Mouse (Mus musculus): Measurements from ENCODE around the gene Acot4. TPM values are rescaled to one million over a fixed set of nuclear protein-coding genes. Genes with fewer than 3 reads are reported as not detected.
"Not testable (repeated sequence)": the region's sequence is repeated elsewhere in the genome, so short reads cannot be mapped to it uniquely, and the experiment has no call there.

Acot4 gene
- total RNA-seq (2018; cell fraction: chromatin; rRNA removed) = 1 to 10 TPM in 2 of 26 experiments, under 1 TPM in 3, not detected in 21; 0.09 to 2.2 (median 0.33) TPM
- under 1 TPM in 15 of 26 experiments, not detected in 11; under 0.01 to 0.28 (median 0.05) TPM for total RNA-seq (2018; cell fraction: cytosol; rRNA removed)
- total RNA-seq (2018; cell fraction: nucleus; rRNA removed) = under 1 TPM in 2 of 26 experiments, not detected in 24; 0.10 to 0.74 TPM
- 0.05 to 0.83 TPM (median 0.11 TPM) in 3 replicates for polyA plus RNA-seq (2018)

DNA sequence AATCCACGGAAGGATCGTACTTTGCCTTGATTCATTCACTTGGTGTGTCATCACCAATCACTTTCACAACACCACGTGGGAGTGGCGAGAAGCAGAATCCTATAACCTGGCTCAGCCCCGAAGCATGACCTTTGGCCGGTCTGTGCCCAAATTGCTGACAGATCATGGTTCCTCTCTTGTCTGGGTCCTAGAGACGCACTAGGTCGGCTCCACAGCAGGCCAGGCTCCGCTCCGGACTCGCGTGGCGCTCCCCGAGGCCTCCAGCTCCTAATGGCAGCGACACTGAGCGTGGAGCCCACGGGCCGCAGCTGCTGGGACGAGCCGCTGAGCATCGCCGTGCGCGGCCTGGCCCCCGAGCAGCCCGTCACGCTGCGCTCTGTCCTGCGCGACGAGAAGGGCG lies at the start of gene Acot4:
TSS of gene Acot4 (plus strand) at position 139 of the 400 bp plus-strand sequence.
- H3K79me2 ChIP-seq (ENCODE audit: inconsistent target); H3K36me3 ChIP-seq (ENCODE audit: inconsistent target); H3K27ac ChIP-seq: not testable (repeated sequence)
- 9% methylated on average over 21 of the region's 32 CpGs for WGBS (ENCODE audit: missing documents)
- peak within 1 kb of the TSS; percentile 0; the same call in 1 of the 2 replicates for H3K4me3 ChIP-seq (ENCODE audit: inconsistent target)

DNA sequence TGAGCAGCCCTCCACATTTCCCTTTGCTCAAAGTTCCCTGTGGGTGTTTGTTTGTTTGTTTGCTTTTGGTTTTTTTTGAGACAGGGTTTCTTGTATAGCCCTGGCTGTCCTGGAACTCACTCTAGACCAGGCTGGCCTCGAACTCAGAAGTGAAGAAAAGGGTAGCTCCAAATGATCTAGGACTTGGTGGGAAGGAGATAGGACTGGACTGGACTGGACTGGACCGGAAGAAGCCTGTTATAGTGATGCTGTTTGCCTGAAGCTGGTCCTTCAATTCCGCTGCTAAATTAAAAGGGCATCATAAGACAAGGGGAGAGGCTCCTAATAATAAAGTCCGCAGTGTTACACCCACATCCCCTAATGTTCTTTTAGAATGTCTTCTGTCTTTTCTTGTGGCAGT lies 49.7 kb upstream of the Acot4 start:
- WGBS (ENCODE audit: missing documents) = 62% methylated on average over 4 of the region's 4 CpGs
- no peaks in the 10 kb centered on the region for H3K79me2 ChIP-seq (ENCODE audit: inconsistent target)
- H3K4me3 ChIP-seq (ENCODE audit: inconsistent target) = peak overlapping the region; percentile 23
- 0 out of 2 replicates have a peak, but pooled peaks cover 3% of the 10 kb centered on the region for H3K36me3 ChIP-seq (ENCODE audit: inconsistent target)
- H3K27ac ChIP-seq = no peak overlapping the region

DNA sequence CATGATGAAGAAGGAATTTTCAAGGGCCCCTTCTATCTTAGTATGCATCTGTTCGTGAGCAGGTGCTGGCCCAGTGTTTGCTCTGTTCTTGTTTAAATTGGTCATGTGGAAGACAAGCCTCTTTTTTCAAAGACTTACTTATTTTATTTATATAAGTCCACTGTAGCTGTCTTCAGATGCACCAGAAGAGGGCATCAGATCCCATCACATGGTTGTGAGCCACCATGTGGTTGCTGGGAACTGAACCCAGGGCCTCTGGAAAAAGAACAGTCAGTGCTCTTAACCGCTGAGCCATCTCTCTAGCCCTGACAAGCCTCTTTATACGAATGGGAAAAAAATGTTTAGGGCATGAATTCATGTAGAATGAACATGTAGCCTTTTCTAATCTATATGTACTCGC lies 48.8 kb upstream of the Acot4 start:
- Histone ChIP-seq H3K4me3 (ENCODE audit: inconsistent target) (no peak overlapping the region), H3K27ac (no peak overlapping the region), H3K79me2 (ENCODE audit: inconsistent target) (no peaks in the 10 kb centered on the region), H3K36me3 (ENCODE audit: inconsistent target) (0 out of 2 replicates have a peak, but pooled peaks cover 3% of the 10 kb centered on the region)
- 100% methylated on average over 4 of the region's 4 CpGs for WGBS (ENCODE audit: missing documents)

DNA sequence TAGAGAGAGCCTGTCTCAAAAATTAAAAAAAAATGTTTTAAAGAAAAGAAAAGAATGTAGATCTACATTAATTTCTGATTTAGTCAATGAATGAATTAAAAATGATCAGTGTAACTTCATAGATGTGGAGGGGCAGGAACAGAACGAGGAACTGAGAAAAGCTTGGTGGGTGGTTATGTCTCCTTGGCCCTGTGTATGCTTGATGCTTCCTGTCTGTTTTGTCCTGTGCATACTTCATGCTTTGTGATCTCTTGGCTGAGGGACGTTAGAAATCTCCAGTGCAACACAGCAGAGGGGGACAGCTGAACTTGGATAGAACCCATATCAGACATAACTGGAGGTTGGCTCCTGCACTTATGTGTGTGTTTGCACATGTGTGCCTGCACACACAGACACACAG lies 41.0 kb upstream of the Acot4 start:
- H3K27ac ChIP-seq = no peak overlapping the region
- H3K4me3 ChIP-seq (ENCODE audit: inconsistent target) = no peak overlapping the region
- no peaks in the 10 kb centered on the region for H3K79me2 ChIP-seq (ENCODE audit: inconsistent target)
- 20% methylated on average over 2 of the region's 2 CpGs for WGBS (ENCODE audit: missing documents)
- H3K36me3 ChIP-seq (ENCODE audit: inconsistent target) = 0 out of 2 replicates have a peak, but pooled peaks cover 3% of the 10 kb centered on the region

DNA sequence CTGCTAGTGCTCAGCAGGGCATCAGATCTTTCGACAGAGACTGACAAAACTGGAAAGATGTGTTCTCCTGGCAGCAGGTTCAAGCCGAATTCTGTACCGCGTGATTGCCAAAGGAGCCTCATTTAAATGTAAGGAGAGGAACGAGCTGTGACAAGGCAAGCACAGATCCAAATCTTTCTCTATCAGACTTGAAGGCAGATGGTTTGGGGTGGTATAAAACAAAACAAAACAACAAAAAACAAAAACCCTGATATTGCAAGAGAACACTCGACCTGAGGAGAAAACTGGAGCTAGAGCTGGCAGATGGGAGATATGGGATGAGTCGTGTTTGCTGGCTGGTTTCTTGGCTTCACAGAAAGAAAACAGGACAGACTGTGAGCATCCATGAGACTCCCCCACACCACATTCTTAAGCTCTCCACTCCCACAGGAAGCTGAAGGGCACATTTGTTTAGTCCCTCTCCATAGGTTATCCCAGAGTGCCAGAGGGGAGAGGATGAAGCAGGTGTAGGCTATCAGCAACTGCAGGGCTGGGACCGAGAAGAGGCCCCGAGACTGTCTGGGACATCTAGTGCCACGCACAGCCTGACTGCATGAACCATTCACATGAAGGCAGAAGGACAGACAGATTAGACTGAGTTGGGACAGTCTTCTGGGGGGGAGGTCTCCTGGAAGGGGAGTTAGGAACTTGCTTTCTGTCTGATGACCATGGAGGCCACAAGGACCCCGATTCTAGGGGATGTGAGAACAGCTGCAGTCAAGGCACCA lies 39.7 kb upstream of the Acot4 start:
- 86% methylated on average over 11 of the region's 11 CpGs for WGBS (ENCODE audit: missing documents)
- Histone ChIP-seq H3K36me3 (ENCODE audit: inconsistent target) (no peaks in the 10 kb centered on the region), H3K79me2 (ENCODE audit: inconsistent target) (no peaks in the 10 kb centered on the region), H3K4me3 (ENCODE audit: inconsistent target) (no peak overlapping the region), H3K27ac (no peak overlapping the region)

DNA sequence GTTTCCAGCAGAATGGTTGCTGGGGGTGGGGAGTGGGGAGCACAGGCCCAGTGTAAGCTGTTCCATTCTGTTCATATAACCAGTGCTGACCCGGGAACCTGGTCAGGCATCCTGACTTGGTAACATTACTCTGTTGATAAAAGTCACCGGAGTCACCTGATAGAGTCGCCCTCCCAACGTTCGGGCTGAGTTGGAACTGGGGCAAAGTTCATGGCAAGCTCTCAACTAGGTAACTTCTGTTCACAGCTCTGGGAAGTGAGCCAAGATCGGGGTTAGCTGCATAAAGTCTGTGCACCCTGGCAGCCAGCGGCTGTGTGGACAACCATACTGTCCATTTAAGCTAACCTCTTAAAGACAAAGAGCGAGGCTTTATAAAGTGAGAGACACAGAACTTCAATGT lies 38.9 kb upstream of the Acot4 start:
- H3K36me3 ChIP-seq (ENCODE audit: inconsistent target); H3K79me2 ChIP-seq (ENCODE audit: inconsistent target); H3K27ac ChIP-seq; H3K4me3 ChIP-seq (ENCODE audit: inconsistent target): not testable (repeated sequence)
- 33% methylated on average over 8 of the region's 8 CpGs for WGBS (ENCODE audit: missing documents)

DNA sequence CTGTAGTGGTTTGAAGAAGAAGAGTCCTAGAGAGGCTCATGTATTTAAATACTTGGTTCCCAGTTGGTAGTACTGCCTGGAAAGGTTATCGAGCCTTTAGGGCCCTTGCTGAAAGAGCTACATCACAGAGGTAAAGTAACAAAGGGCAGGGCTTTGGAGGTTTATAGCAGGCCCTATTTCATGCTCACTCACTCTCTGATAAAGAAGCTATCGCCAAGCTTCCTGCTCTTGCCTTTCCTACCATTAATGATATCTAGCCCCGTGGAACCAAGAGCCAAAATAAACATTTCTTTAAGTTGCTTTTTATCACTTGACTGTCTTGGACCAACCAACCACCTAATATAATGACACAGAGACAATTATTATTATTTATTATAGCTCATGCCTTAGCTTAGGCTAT lies 37.8 kb upstream of the Acot4 start:
- Histone ChIP-seq H3K79me2 (ENCODE audit: inconsistent target) (no peaks in the 10 kb centered on the region), H3K36me3 (ENCODE audit: inconsistent target) (no peaks in the 10 kb centered on the region), H3K27ac (no peak overlapping the region), H3K4me3 (ENCODE audit: inconsistent target) (no peak overlapping the region)
- 90% methylated on average over 3 of the region's 3 CpGs for WGBS (ENCODE audit: missing documents)

DNA sequence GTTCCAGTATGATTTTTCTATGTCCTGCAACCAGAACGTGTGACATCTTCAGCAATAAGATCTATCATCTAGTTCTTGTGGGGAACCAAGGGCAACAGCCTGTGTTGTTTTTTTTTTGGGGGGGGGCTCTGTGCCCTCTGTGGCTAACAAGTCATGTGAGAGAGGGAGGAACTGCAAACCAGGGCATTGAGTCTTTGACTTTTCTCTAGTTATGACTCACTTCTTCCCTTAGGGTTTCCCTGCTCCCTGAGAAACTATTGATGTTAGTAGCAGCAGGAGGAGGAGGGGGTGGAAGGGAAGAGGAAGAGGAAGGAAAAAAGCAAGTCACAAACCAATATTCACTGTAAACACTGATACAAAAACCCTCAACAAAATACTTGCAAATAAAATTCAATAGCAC lies 34.3 kb upstream of the Acot4 start:
- Histone ChIP-seq H3K36me3 (ENCODE audit: inconsistent target) (no peaks in the 10 kb centered on the region), H3K79me2 (ENCODE audit: inconsistent target) (no peaks in the 10 kb centered on the region), H3K4me3 (ENCODE audit: inconsistent target) (no peak overlapping the region), H3K27ac (peak overlapping the region; percentile 10; the same call in 1 of the 2 replicates)
- 39% methylated on average over 1 of the region's 1 CpGs for WGBS (ENCODE audit: missing documents)

DNA sequence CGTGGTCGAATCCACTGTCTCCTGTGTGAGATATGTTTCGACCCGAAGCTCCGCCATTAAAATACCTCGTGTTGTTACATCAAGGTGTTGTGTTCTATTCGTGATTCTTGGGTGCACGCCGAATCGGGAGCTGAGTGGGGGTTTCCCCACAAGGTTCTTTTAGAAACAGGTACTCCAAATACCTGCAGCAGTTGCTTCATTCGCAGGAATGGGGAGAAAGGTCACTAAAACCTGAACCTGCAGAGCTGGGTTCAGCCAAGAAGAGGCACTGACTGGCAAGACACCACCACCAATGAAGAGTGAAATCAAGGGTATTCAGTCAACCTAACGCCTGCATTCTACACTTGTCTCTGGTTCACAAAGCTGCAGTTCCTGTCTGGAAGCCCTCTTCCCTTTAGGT lies 29.9 kb upstream of the Acot4 start:
- no peaks in the 10 kb centered on the region for H3K79me2 ChIP-seq (ENCODE audit: inconsistent target)
- 93% methylated on average over 10 of the region's 12 CpGs for WGBS (ENCODE audit: missing documents)
- H3K36me3 ChIP-seq (ENCODE audit: inconsistent target) = no peaks in the 10 kb centered on the region
- H3K4me3 ChIP-seq (ENCODE audit: inconsistent target) = no peak overlapping the region
- no peak overlapping the region for H3K27ac ChIP-seq

DNA sequence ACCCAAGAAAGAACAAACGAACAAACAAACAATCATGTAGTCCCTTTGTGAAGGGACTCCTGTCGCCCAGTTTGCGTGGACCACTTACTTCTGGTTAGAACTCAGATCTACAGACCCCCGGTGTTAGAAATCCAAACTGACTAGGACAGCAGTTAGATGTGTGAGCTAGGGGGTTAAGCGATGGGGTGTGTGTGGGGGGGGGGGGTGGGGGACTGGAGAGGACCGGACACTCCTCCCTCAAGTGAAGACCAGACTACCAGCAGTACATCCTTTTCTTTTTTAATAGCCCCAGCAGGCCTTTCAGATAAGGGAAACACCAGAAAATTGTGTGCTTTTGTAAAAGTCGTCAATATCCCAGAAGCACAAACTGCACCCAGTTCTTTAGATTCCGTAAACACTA lies 29.4 kb upstream of the Acot4 start:
- H3K27ac ChIP-seq = no peak overlapping the region
- H3K36me3 ChIP-seq (ENCODE audit: inconsistent target) = no peaks in the 10 kb centered on the region
- no peaks in the 10 kb centered on the region for H3K79me2 ChIP-seq (ENCODE audit: inconsistent target)
- WGBS (ENCODE audit: missing documents) = 78% methylated on average over 7 of the region's 8 CpGs
- H3K4me3 ChIP-seq (ENCODE audit: inconsistent target) = no peak overlapping the region; the same call in 1 of the 2 replicates

DNA sequence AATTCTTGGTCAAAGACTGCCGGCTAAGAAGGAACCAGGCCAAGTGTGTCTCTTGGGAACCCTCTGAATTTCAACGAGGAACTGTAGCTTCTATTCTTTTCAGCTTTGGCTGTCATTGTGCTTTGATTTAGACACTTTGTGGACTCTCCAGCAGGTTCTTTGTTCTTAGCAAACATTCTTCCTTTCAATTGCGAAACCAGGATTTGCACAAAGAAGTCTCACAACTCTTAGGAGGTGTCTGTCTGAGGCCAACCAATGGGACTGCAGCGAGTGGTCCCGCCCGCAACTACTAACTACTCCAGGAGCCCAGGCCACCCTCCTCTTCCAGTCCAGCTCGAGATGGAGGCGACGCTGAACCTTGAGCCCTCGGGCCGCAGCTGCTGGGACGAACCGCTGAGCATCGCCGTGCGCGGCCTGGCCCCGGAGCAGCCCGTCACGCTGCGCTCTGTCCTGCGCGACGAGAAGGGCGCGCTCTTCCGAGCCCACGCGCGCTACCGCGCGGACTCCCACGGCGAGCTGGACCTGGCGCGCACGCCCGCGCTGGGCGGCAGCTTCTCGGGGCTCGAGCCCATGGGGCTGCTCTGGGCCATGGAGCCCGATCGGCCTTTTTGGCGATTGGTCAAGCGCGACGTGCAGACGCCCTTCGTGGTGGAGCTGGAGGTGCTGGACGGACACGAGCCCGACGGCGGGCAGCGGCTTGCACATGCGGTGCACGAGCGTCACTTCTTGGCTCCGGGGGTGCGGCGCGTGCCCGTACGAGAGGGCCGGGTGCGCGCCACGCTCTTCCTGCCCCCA lies 28.8 kb upstream of the Acot4 start, which contains the start of gene Acot1:
TSS of gene Acot1 (plus strand) at position 320 of the 795 bp plus-strand sequence.
- H3K27ac ChIP-seq = not testable (repeated sequence)
- WGBS (ENCODE audit: missing documents) = 5% methylated on average over 44 of the region's 70 CpGs

DNA sequence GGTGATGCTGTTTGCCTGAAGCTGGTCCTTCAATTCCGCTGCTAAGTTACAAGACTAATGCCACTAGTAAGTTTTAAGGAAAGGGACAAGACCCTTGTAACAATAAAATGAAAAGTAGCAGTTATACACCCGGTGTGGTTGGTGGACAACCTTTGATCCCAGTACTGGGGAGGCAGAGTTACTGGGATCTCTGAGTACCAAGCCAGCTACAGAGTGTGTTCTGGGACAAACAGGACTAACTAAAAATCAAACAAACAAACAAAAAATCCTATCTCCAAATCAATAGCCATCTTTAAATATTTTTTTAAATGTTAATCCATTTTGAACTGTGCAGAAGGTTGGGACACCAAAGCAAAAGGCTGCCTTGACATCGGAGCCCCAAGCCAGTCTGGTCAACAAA lies 28.0 kb upstream of the Acot4 start:
- Histone ChIP-seq H3K79me2 (ENCODE audit: inconsistent target) (no peaks in the 10 kb centered on the region), H3K36me3 (ENCODE audit: inconsistent target) (no peaks in the 10 kb centered on the region), H3K27ac (no peak overlapping the region), H3K4me3 (ENCODE audit: inconsistent target) (no peak overlapping the region)
- 100% methylated on average over 3 of the region's 3 CpGs for WGBS (ENCODE audit: missing documents)

More for the DNA sequence above, 28.8 kb upstream of the Acot4 start, which contains the start of gene Acot1:
- not testable (repeated sequence) for H3K79me2 ChIP-seq (ENCODE audit: inconsistent target); H3K36me3 ChIP-seq (ENCODE audit: inconsistent target)
- peak within 1 kb of the TSS; percentile 11; the same call in 1 of the 2 replicates for H3K4me3 ChIP-seq (ENCODE audit: inconsistent target)

DNA sequence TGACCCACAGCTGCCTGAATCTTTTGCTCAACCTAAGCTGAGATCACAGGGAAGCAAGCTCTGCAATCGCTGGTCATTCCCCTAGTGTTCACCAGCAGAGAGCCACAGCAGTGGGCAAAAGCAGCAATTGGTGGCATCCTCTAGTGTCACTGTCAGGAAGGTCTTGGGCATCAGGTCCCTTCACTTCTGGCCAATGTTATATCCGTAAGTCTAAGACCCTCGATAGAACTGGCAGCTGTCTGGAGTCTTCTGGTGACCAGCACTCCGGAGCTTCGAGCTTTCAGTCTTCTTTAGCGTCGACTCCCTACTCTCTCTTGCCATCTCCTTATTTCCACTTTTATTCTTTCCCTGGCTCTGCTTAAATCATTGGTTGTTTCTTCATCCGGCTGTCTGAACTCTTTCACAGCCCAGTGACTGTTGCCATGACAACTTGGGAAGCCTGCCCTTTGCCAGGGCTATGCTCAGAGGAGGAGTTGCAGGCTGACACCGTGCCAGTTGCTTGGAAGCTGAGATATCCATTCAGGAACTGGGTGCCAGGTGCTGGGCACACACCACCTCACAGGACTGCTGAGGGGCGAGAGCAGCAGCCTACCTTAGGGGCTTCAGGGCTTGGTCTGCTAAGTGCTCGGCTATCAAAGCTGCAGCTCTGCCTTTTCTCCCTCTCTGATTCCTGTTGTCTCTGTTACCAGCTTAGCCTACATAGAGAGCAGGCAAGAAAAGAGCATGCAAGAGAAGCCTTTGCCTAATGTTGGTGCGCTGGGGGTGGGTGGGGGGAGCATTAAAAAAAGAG lies 26.7 kb upstream of the Acot4 start:
- Histone ChIP-seq H3K4me3 (ENCODE audit: inconsistent target) (no peak overlapping the region), H3K79me2 (ENCODE audit: inconsistent target) (no peaks in the 10 kb centered on the region), H3K27ac (no peak overlapping the region), H3K36me3 (ENCODE audit: inconsistent target) (no peaks in the 10 kb centered on the region)
- WGBS (ENCODE audit: missing documents) = 82% methylated on average over 12 of the region's 12 CpGs

DNA sequence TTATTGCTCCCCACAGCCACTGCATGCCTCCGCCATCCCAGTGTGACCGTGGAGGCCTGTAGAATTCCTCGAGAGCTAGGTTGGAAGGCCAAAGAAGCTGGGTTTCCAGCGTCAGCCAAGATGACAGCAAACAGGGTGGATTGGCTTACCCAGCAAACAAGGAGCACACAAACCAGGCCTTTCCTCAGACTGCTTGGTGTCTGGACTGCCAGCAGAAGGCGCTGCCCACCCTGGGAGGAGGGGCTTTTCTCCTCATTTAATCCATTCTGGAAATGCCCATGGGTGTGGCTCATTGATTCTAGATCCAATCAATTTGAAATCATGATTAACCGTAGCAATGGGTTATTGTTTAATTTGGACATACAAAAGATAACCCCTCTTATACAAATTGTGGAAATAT lies 25.0 kb upstream of the Acot4 start:
- Histone ChIP-seq H3K79me2 (ENCODE audit: inconsistent target) (no peaks in the 10 kb centered on the region), H3K27ac (no peak overlapping the region), H3K36me3 (ENCODE audit: inconsistent target) (no peaks in the 10 kb centered on the region), H3K4me3 (ENCODE audit: inconsistent target) (no peak overlapping the region)
- WGBS (ENCODE audit: missing documents) = 88% methylated on average over 5 of the region's 6 CpGs

All from macrophage (primary cell).